Mouse (Mus musculus) T-cell, adult 2 months (primary cell): ENCODE measurements around the gene Sec14l3.
"Not testable (repeated sequence)": the region's sequence is repeated elsewhere in the genome, so short reads cannot be mapped to it uniquely, and the experiment has no call there.

Source experiments
- DNase-seq: peaks from one replicate; pipeline ENCODE4 v3.0.0; 2022; ENCODE audit warnings: low spot score

Gene Sec14l3

GRCm38 (mm10) chr11:4103522-4103921, 38.9 kb downstream of the Sec14l3 start:
- no peak for DNase-seq

DNA sequence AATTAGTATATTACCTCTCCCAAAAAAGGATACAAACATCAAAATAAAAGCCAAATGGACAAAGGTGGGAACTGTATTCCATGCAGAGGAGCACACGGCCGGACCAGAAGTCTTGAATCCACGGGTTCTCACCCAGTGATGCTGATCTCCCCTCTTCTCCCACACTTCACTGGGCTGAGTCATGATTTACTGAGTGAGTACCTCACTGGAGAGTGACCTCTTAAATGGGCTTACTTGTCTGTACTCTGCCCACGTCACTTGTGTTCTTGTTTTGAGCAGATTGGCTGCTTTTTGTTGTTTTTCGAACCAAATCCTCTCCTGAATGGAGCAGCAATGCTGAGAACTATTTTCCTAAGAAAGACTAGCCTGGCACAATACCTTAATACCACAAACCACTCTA, 40.3 kb downstream of the Sec14l3 start:
- DNase-seq = no peak

DNA sequence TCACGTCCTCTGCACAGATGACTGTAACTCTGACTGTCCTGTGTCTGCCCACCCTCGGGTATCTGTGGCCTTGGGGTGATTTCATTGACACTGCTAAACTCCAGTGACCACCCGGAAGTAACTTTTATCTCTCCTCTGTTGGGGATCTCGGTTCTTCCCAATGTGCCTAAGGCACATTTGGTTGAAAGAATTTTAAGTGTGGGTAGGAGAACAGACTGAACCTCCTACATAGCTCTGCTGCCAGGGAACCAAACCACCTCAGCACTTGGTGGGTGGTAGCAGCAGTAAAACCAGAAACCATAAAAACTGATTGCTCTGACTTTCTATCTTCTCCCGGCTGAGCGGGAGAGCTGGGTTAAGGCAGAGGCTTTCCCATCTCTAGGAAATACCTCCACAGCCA, 40.8 kb downstream of the Sec14l3 start:
- DNase-seq = no peak

DNA sequence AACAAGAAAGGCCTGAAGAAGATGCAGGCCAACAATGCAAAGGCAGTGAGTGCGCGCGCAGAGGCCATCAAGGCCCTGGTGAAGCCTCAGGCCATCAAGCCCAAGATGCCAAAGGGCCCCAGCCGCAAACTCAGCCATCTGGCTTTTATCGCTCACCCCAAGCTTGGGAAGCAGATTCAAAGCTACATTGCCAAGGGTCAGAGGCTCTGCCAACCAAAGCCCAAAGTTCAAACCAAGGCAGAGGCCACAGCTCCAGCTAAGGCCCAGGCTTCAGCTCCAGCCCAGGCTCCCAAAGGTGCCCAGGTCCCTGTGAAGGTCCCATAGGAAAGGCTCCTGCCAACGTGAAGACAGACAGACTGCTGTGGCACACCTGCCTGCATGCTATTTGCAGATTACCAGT, 43.3 kb downstream of the Sec14l3 start:
- not testable (repeated sequence) for DNase-seq

DNA sequence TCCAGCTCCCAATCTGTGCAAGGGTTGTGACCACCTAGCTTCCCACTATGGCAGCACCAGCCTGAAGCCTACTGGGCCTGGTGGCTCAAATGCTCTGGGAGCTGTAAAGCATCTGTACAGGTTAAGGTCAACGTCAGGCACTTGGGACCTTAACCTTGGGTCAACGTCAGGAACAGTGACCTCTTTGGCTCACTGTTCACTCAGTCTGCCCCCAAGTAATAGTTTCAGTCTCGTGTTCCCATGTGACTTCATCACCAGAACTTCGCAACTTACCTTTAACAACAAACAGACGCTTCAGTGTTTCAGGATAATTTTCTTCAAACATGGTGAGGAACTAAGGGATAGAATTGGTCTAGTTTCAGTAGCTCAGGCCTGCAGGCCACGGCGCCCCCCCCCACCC, 44.0 kb downstream of the Sec14l3 start:
- DNase-seq = no peak

DNA sequence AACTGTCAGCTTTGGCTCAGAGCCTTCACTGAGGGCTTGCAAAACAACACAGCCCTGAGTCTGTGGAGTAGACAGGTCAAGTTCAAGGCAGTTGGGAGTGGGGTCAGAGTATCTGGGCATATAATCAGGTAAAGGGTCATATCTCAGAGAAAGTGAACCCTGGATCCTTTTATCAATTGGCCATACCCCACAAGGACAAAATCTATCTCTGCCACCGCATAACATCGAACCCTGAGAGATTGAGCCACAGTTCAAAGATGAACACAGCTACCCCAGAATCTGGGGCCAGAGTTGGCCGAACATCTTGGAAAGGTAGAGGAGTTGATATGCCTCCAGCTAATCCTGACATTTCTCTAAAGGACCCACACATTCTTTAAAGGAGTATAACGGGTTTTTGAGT, 47.4 kb downstream of the Sec14l3 start:
- no peak for DNase-seq

- DNase-seq = no peak
Measured at GRCm38 (mm10) chr11:4112861-4113260, 48.2 kb downstream of the Sec14l3 start.

- no peak for DNase-seq
Measured at GRCm38 (mm10) chr11:4113496-4113895, 48.9 kb downstream of the Sec14l3 start.

- no peak for DNase-seq
Measured at GRCm38 (mm10) chr11:4113970-4114369, 49.3 kb downstream of the Sec14l3 start.

DNA sequence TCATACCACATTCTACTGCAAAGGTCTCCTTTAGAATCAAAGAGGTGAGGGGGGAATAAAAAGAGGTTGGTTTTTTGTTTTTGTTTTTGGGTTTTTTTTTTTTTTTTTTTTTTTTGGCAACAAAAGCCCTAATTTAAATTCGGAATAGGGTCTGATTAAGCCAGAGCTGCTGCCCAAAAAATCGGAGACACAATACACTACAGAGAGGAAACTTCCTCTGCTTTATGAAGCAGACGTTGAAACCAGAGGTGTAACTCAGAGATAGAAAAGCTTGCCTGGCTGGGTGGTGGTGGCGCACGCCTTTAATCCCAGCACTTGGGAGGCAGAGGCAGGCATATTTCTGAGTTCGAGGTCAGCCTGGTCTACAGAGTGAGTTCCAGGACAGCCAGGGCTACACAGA, 49.9 kb downstream of the Sec14l3 start:
- not testable (repeated sequence) for DNase-seq

DNA sequence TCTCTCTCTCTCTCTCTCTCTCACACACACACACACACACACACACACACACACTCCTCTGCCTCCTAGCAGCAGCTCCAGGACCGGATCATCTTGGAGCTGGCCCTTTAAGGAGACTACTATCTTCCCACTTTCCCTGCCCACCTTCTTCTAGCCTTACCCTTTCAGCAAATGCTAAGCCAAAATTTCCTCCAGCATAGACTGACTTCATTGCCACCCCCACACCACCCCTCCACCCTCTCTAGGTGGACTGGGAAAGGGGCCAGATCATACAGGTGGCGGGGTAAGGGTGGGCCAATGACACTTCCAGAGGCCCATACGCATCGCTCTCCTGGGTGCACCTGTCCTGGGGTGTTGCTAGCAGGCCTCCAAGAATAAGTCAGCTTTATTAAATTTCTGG, 50.8 kb downstream of the Sec14l3 start:
- no peak for DNase-seq

DNA sequence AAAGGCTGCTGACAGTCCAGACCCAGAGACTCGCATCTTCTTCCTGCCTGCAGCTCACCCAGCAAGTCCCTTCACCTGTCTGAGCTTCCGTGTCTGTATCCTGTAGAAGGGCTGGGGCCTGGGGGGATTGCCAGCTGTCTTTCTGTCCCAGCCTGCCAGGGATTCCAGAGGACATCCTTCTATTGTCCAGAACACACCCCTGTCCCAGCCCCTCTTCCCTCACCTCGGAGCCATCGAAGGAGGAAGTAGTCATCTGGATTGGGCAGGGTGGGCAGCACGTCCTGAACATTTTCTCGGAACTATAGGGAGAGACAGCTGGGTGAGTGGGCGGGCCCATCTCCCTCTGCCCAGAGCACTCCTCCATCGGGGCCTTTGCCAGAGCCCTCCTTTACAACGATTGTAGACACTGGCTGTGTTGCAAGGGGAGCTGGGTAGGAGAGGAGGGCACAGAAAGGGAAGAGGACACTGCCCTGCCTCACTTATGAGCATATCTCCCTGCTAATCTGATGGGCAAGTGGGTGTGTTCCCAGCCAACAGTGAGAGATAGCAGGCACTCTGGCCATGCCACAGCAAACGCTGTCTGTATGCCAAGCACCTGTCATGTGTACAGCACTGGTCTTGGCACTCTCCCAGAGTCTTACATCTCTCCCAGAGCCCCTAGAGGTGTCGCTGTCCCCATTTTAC, 52.0 kb downstream of the Sec14l3 start:
- no peak for DNase-seq

GRCm38 (mm10) chr11:4117372-4118071, 52.9 kb downstream of the Sec14l3 start:
- no peak for DNase-seq

DNA sequence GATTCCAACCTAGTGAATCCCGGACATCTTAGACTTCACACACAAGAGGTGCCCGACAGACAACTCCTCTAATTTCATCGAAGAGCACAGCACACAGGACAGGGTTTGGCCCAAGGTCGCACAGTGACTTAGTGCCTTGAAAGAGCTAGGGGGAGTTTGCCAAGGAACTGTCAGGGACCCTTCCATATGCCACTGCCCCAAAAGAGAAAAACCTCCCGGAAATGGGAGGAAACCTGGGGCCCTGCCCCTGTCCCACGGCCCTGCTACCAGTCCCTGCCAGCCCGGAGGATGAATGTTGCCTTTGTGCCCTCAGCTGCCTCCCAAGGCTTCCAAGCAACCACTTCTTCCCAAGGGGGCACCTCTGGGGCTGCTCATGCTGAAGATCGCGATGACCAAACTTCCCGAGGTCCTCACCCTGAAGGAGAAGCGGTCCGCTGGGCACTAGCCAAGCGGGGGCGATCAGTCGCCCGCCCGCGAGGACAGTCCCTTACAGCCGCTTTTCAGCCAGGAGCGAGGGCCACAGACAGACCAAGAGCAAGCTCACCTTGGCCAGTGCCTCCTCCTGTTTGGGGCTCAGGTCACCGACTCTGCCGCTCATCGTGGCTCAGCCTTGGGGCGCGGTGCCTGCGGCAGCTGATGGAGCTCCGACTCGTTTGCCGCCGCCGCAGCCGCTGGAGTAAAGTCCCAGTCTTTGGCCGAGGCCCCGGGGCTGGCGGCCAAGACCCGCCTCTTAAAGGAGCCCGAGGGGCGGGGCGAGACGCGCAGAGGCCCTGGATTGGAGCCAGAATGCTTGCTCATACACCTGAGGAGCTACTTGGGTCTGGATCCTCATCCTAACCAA, 53.7 kb downstream of the Sec14l3 start:
- peak; percentile 42 for DNase-seq

DNA sequence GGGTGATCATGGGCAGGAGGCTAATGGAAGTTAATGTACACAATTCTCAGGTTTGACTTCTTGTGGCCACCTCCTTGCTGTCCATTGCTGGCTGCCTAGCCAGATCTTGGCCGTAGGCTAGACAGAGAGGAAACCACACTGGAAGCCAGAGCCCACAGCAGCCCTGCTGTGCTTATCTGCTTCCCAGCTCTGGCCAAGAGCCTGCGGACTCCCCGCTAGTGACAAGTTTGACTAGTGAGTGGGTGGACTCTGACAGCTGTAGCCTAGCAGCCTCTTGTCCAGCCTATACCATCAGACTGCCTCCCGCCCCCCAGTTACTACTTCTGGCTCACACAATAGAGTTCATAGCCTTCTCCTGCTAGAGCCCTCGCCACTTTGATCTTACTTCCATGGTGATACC, 55.0 kb downstream of the Sec14l3 start:
- no peak for DNase-seq

DNA sequence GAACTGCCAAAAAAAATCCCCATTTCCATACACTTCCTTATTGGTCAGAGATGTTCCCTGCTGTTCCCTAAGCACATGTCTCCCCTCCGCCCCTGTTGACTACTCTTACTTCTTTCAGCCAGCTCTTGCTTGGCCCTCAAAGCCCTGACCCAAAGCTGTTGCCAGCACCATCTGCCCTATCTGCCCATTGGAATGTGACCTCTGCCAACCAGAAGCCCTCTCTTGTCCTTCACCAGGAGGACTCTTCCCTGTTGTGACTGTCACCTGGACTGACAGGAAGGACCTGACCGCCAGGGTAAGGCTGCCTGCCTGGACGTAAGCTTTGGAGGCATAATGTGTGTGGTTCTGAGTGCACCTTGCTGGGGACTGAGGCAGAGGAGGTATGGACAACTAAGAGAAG, 57.0 kb downstream of the Sec14l3 start:
- no peak for DNase-seq

DNA sequence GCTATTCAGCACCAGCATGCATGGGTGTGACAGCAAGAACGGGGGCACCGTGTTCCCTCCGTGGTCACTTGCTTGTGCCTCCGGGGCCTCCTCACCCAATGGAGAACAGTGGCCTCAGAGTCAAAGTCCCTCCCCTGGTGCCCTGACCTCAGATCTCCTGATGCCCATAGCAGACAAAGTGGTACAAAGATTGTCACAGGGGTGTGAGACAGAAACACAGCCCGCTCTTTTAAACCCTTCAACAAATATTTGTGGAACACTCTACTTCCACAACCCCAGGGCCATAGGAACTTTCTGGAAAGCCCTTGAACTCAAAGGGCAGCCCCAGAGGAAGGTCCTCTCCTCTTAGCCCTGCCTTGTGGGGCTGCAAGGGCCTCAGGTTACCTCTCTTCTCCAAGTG, 57.6 kb downstream of the Sec14l3 start:
- no peak for DNase-seq

- DNase-seq = peak; percentile 67
Measured at GRCm38 (mm10) chr11:4122742-4123579, 58.3 kb downstream of the Sec14l3 start, which contains the start of gene Sec14l2. Gene Sec14l2 (minus strand): TSS chr11:4123415.

- DNase-seq = peak; percentile 42
Measured at GRCm38 (mm10) chr11:4123922-4124321, 59.3 kb downstream of the Sec14l3 start.

DNA sequence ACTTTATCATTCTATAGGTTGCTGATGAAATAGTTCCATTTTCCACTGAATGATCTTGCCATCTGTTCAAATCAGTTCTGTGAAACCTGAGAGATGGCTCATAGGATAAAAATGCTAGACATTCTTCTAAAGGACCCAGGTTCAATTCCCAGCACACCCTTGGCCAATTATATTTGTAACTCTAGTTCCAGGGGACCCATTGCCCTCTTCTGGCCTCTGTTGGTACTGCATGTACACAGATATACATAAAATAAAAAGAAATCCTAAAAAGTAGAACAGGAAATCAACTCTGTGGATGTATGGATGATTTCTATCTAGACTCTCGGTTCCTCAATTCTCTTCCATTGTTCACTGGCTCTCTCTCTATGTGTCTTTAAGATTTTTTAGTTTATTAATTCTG, 62.4 kb downstream of the Sec14l3 start:
- no peak for DNase-seq
